Mouse (Mus musculus): ENCODE measurements at regions not wholly inside any gene's neighbourhood (a gene's known extent, or its start where the extent isn't known, plus 50 kb on each side); places are given as distances from the start of the nearest gene placed in this dataset.

DNA sequence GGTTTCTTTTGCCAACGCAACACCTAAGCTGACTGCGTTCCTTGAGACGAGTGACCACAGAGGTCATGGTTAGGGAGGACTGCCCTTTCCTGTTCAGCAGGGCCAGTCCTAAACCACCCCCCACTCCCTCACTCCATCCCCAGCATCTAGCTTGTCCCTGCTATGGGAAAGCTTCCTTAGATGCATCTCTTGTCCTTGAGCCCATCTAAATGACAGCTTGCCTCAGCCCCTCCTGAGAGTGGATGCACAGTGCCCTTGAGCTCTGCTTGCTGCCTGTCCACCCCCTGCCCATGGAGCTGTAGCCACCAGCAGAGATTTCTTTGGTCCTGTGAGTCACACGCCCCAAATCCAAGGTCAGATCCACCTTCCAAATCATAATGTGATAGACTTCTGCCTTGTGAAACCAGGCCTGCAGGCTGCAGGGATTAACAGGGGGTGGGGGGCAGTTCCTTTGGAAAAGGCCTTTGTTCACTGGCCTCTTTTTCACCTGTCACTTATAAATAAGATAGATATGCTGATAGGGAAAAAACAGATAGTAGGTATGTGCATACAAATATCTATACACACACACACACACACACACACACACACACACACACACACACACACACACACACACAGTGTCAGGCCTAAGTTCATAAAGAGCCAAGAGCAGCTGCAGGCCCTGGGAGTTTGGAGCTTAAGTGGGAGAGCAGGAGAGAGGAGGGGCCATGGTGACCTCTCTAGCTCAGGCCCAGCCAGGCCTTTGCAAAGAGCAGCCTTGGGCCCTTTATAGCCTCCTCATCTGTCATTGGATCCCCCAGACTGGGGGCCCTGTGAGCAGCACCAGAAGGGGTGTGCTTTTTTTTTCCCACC is 56.4 kb upstream of the Adra2c start:
- no peak for ATAC-seq (replicated peaks; ENCODE audit: insufficient number of reproducible peaks, insufficient read depth, low FRiP score, low read depth)
- no peak overlapping the region for H3K27ac ChIP-seq
- no peak overlapping the region for H3K4me3 ChIP-seq
- no peak overlapping the region for H3K9ac ChIP-seq
- no peaks in the 10 kb centered on the region for H3K4me1 ChIP-seq (replicated peaks)
- no peak overlapping the region for H3K4me2 ChIP-seq
- 66% methylated on average over 4 of the region's 4 CpGs for WGBS
- peaks cover 4% of the 10 kb centered on the region; the same call in 1 of the 2 replicates for H3K27me3 ChIP-seq
- H3K36me3 ChIP-seq: no peaks in the 10 kb centered on the region
- no peaks in the 10 kb centered on the region for H3K9me3 ChIP-seq (replicated peaks)

- no peak for ATAC-seq (replicated peaks; ENCODE audit: insufficient number of reproducible peaks, insufficient read depth, low FRiP score, low read depth)
- Histone ChIP-seq H3K27ac (no peak overlapping the region), H3K27me3 (no peaks in the 10 kb centered on the region), H3K4me3 (no peak overlapping the region), H3K4me2 (no peak overlapping the region), H3K9me3 (replicated peaks) (no peaks in the 10 kb centered on the region), H3K36me3 (no peaks in the 10 kb centered on the region), H3K4me1 (replicated peaks) (peaks cover 14% of the 10 kb centered on the region), H3K9ac (no peak overlapping the region)
- WGBS: 23% methylated on average over 2 of the region's 2 CpGs
Observed at GRCm38 (mm10) chr5:35216271-35216670, 61.8 kb upstream of the Adra2c start.

DNA sequence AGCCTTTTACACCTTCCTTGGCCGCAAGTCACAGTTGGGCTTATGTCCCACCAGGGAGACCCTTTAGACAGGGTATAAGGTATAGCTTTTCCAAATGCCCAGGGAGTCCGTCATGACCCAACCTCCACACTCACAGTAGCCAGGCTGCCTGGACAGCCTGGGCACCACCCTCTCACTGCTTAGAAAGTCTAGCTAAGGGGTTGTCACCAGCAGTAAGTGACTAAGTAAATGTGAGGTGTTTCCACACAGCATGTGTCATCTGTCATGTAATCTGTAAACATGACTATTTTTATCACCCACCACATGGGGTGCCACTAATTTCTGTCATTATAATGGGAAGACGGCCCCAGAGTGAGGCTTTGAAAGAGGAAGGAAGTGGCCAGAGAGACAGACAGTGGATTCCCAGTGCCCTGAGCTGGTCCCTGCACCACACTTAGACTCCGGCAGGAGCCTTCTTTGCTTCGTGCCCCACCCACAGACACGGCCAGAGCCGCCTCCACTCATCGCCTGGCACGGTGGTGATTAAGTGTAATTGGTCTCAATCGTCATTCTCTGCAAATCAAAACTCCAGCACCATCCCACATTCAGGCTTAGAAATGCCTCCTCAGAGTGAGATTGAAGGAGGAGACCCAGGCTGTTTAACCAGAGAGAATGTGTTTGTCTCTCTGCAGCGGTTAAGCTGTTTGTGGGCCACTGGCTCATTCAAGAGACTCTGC is 62.5 kb upstream of the Adra2c start:
- no peak; the same call in 1 of the 2 replicates for ATAC-seq (replicated peaks; ENCODE audit: insufficient number of reproducible peaks, insufficient read depth, low FRiP score, low read depth)
- Histone ChIP-seq H3K36me3 (no peaks in the 10 kb centered on the region), H3K4me2 (no peak overlapping the region), H3K9me3 (replicated peaks) (no peaks in the 10 kb centered on the region), H3K27ac (0 out of 2 replicates have a peak overlapping the region, but pooled peaks have one; percentile 34), H3K4me1 (replicated peaks) (peaks cover 14% of the 10 kb centered on the region), H3K4me3 (no peak overlapping the region), H3K27me3 (no peaks in the 10 kb centered on the region), H3K9ac (no peak overlapping the region)
- WGBS: 37% methylated on average over 11 of the region's 11 CpGs

GRCm38 (mm10) chr5:35215007-35215406 is 63.1 kb upstream of the Adra2c start:
- Histone ChIP-seq H3K4me3 (no peak overlapping the region), H3K4me2 (no peak overlapping the region), H3K36me3 (no peaks in the 10 kb centered on the region), H3K4me1 (replicated peaks) (peaks cover 14% of the 10 kb centered on the region), H3K9ac (no peak overlapping the region), H3K9me3 (replicated peaks) (no peaks in the 10 kb centered on the region), H3K27ac (no peak overlapping the region), H3K27me3 (no peaks in the 10 kb centered on the region)
- WGBS: 86% methylated on average over 11 of the region's 11 CpGs
- ATAC-seq (replicated peaks; ENCODE audit: insufficient number of reproducible peaks, insufficient read depth, low FRiP score, low read depth): no peak

DNA sequence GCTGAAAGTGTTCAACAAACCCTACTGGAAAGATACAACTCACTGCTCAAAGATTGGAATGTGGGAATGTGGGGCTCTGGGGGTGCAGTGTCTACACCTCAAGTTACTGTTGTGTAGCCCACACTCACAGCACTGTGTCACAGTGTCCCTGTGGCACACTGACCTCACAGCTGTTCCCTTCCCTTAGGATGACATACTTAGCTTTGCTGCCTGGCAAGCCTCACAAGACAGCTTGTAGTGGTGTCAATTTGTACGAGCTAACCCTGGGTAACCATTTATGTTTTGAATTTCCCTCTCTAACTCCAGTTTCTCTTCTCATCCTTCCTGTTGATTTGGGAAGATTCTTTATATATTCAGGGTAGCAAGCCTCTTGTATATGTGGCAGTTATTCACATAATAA is 68.8 kb upstream of the Adra2c start:
- Histone ChIP-seq H3K4me3 (no peak overlapping the region), H3K9ac (no peak overlapping the region), H3K27ac (no peak overlapping the region), H3K9me3 (replicated peaks) (no peaks in the 10 kb centered on the region), H3K4me1 (replicated peaks) (peaks cover 7% of the 10 kb centered on the region), H3K36me3 (no peaks in the 10 kb centered on the region), H3K4me2 (no peak overlapping the region), H3K27me3 (0 out of 2 replicates have a peak, but pooled peaks cover 3% of the 10 kb centered on the region)
- ATAC-seq (replicated peaks; ENCODE audit: insufficient number of reproducible peaks, insufficient read depth, low FRiP score, low read depth): no peak
- 23% methylated on average over 1 of the region's 1 CpGs for WGBS

GRCm38 (mm10) chr5:35204049-35204448 is 74.1 kb upstream of the Adra2c start:
- ATAC-seq (replicated peaks; ENCODE audit: insufficient number of reproducible peaks, insufficient read depth, low FRiP score, low read depth): no peak

DNA sequence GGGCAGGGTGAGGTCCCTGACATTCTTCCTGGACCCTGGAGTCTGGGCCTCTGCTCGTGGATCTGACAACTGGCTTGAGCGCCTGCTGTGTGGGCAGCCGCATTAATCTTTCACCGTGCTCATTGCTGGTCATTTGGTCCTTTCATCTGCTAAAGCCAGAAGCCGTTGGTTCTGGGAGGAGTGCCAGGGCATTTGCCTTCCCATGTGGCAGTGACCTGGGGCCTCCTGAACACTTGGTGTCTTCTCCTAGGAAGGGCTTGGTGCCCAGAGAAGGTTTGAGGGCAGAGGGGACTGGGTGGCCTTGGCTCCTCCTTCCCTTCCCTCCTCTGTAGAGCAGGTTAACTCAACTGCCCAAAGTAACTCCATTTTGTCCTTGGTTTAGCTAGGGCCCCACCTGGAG is 79.7 kb upstream of the Adra2c start:
- no peak overlapping the region for H3K27ac ChIP-seq
- H3K4me3 ChIP-seq: no peak overlapping the region
- H3K4me2 ChIP-seq: no peak overlapping the region
- WGBS: 48% methylated on average over 5 of the region's 5 CpGs
- no peaks in the 10 kb centered on the region for H3K9me3 ChIP-seq (replicated peaks)
- H3K27me3 ChIP-seq: peaks cover 2% of the 10 kb centered on the region; the same call in 1 of the 2 replicates
- H3K36me3 ChIP-seq: no peaks in the 10 kb centered on the region
- H3K4me1 ChIP-seq (replicated peaks): no peaks in the 10 kb centered on the region
- no peak overlapping the region for H3K9ac ChIP-seq
- no peak for ATAC-seq (replicated peaks; ENCODE audit: insufficient number of reproducible peaks, insufficient read depth, low FRiP score, low read depth)

More at GRCm38 (mm10) chr5:35204049-35204448, 74.1 kb upstream of the Adra2c start:
- Histone ChIP-seq H3K36me3 (no peaks in the 10 kb centered on the region), H3K4me3 (no peak overlapping the region), H3K4me1 (replicated peaks) (peaks cover 4% of the 10 kb centered on the region), H3K9me3 (replicated peaks) (no peaks in the 10 kb centered on the region), H3K27me3 (peaks cover 5% of the 10 kb centered on the region; the same call in 1 of the 2 replicates), H3K4me2 (no peak overlapping the region), H3K9ac (no peak overlapping the region), H3K27ac (no peak overlapping the region)
- WGBS: 86% methylated on average over 6 of the region's 6 CpGs

DNA sequence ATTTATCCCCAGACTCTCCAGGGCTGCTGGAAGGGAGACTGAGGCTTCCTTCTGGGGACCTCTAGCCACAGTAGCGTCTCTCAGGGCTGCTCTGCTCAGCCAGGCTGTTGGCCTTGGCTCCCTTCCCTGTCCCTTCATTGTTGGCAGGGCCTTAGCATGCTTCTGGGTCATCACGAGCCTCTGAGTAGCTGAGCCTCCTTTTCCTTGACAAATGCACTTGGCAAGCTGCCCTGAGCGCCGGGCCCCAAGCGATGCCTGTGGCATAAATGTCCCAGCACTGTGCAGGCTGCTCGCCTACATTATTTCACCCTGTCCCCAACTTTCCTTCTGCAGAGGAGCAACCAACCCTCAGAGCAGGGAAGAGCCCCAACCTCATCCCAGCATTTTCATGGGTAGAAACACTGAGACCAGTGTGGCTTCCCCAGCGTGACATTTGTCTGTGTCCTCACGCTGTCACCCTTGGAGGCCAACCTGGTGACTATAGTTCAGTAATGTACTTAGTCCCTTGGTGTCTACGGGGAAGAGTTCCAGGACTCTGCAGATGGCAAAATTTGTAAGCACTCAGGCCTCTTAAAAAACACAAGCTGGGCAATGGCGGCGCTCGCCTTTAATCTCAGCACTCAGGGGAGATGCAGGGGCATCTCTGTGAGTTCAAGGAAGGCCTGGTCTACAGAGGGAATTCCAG is 83.7 kb upstream of the Lrpap1 start:
- no peaks in the 10 kb centered on the region for H3K9me3 ChIP-seq (replicated peaks)
- H3K9ac ChIP-seq: no peak overlapping the region
- no peak overlapping the region for H3K4me3 ChIP-seq
- peaks cover 20% of the 10 kb centered on the region for H3K27me3 ChIP-seq
- peak overlapping the region; percentile 88 for H3K27ac ChIP-seq
- H3K4me2 ChIP-seq: no peak overlapping the region
- ATAC-seq (replicated peaks; ENCODE audit: insufficient number of reproducible peaks, insufficient read depth, low FRiP score, low read depth): peak; percentile 90
- WGBS: 44% methylated on average over 12 of the region's 12 CpGs
- no peaks in the 10 kb centered on the region for H3K36me3 ChIP-seq
- H3K4me1 ChIP-seq (replicated peaks): peaks cover 36% of the 10 kb centered on the region

DNA sequence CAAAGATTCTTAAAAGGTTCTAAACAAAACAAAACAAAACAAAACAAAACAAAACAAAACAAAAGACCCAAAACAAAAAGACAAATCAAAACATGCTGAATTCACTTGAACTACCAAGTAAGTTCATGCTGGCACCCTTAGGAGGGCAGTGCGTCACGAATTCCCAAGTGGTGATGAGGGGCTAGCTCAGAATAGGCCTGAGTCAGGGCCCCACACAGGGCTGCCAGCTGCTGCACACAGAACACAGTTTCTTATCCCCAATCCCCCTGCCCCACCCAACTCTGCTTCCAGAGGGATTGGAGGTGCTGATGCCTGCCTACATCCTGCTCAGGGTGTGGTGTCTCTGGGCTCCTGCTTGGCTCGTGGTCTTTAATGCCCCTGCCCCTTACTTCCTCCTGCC is 80.3 kb upstream of the Lrpap1 start:
- Histone ChIP-seq H3K9ac (no peak overlapping the region), H3K4me1 (replicated peaks) (peaks cover 39% of the 10 kb centered on the region), H3K27me3 (peaks cover 17% of the 10 kb centered on the region), H3K4me2 (no peak overlapping the region), H3K4me3 (no peak overlapping the region), H3K9me3 (replicated peaks) (no peaks in the 10 kb centered on the region), H3K27ac (no peak overlapping the region), H3K36me3 (no peaks in the 10 kb centered on the region)
- WGBS: 57% methylated on average over 3 of the region's 3 CpGs
- no peak for ATAC-seq (replicated peaks; ENCODE audit: insufficient number of reproducible peaks, insufficient read depth, low FRiP score, low read depth)

DNA sequence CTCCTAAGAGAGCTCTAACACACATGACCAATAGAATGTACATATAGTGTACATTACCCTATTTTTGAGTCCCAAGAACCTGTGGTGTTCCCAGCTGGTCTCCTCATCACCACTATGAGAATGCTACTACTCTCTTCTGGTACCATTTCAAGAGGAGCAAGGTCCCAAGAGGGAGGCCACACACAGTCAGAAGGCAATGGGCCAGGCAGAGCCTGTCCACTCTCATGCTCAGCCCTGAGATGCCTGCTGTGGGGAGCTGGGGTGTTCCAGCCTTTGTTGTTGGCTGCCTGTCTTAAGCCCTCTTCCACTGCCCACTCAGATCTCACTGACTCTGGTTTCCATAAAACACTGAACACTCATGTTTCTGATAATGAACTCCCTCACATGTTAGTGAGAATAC is 79.7 kb upstream of the Lrpap1 start:
- Histone ChIP-seq H3K27me3 (peaks cover 17% of the 10 kb centered on the region), H3K4me2 (no peak overlapping the region), H3K9ac (no peak overlapping the region), H3K27ac (no peak overlapping the region), H3K36me3 (no peaks in the 10 kb centered on the region), H3K4me1 (replicated peaks) (peaks cover 39% of the 10 kb centered on the region), H3K4me3 (no peak overlapping the region), H3K9me3 (replicated peaks) (no peaks in the 10 kb centered on the region)
- ATAC-seq (replicated peaks; ENCODE audit: insufficient number of reproducible peaks, insufficient read depth, low FRiP score, low read depth): no peak

GRCm38 (mm10) chr5:35183418-35183817 is 77.9 kb upstream of the Lrpap1 start:
- no peak for ATAC-seq (replicated peaks; ENCODE audit: insufficient number of reproducible peaks, insufficient read depth, low FRiP score, low read depth)
- 76% methylated on average over 7 of the region's 7 CpGs for WGBS
- no peak overlapping the region for H3K4me3 ChIP-seq

More at GRCm38 (mm10) chr5:35183418-35183817, 77.9 kb upstream of the Lrpap1 start:
- H3K27ac ChIP-seq: no peak overlapping the region
- no peaks in the 10 kb centered on the region for H3K9me3 ChIP-seq (replicated peaks)
- peaks cover 16% of the 10 kb centered on the region for H3K27me3 ChIP-seq
- H3K4me2 ChIP-seq: no peak overlapping the region
- H3K4me1 ChIP-seq (replicated peaks): peaks cover 27% of the 10 kb centered on the region
- H3K9ac ChIP-seq: no peak overlapping the region
- no peaks in the 10 kb centered on the region for H3K36me3 ChIP-seq

Measured in heart, embryonic 15.5 days (tissue).